Mouse (Mus musculus) megakaryocyte, embryonic 14.5 days (primary cell): Measurements from ENCODE around the gene Gm17622.

ENCODE experiments used
- FLI1 ChIP-seq: IDR thresholded peaks from 2 replicates; pipeline ENCODE4 v1.6.1; 2012; ENCODE audit warnings: low read length, inconsistent platforms, mixed read lengths
- GATA1 ChIP-seq: IDR thresholded peaks from 3 replicates; pipeline ENCODE4 v1.6.1; 2012; ENCODE audit warnings: mixed read lengths, low read length, inconsistent platforms, borderline replicate concordance

DNA sequence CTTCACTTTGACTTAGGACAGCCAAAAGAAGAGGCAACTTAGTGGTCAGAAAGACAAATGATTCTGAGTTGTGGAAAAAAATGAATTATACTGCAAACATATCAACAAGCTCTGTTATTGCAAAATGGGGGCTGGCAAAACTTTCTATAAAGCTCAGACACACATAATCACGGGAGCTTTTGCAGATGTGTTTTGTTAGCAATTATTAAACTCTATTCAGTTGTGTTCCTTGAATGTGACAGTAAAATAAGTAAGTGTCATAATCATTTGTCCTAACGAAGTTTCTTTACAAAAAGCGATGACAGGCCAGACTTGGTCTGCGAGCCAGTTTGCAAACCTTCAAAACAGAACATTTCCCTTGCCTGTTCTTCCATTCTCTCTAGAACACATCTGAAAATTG lies 17.0 kb downstream of the Gm17622 start:
- TF ChIP-seq GATA1: no peak
- TF ChIP-seq FLI1: no peak
